Mouse (Mus musculus): ENCODE data around the gene Padi2. TPM values are rescaled to one million over a fixed set of nuclear protein-coding genes. Genes with fewer than 3 reads are reported as not detected.

Gene Padi2
- polyA plus RNA-seq, 1 experiment, result 1.7 TPM

- peak; percentile 80 for DNase-seq (ENCODE audit: low spot score)
Observed at GRCm38 (mm10) chr4:140986711-140987395, 80.7 kb downstream of the Padi2 start, which contains the start of gene Atp13a2. Gene Atp13a2, plus strand, starts transcription at chr4:140986873.

- DNase-seq (ENCODE audit: low spot score), result no peak
Observed at GRCm38 (mm10) chr4:140987476-140987875, 81.3 kb downstream of the Padi2 start.

- DNase-seq (ENCODE audit: low spot score), result no peak
Observed at GRCm38 (mm10) chr4:140988706-140989290, 82.7 kb downstream of the Padi2 start.

- DNase-seq (ENCODE audit: low spot score), result no peak
Observed at GRCm38 (mm10) chr4:140989447-140989846, 83.3 kb downstream of the Padi2 start.

- no peak for DNase-seq (ENCODE audit: low spot score)
Observed at GRCm38 (mm10) chr4:140992215-140992614, 86.1 kb downstream of the Padi2 start.

- no peak for DNase-seq (ENCODE audit: low spot score)
Observed at GRCm38 (mm10) chr4:140993846-140994245, 87.7 kb downstream of the Padi2 start.

GRCm38 (mm10) chr4:140995811-140996210 lies 89.7 kb downstream of the Padi2 start:
- no peak for DNase-seq (ENCODE audit: low spot score)

- DNase-seq (ENCODE audit: low spot score), result no peak
Observed at GRCm38 (mm10) chr4:140996812-140997211, 90.7 kb downstream of the Padi2 start.

Other genes with a start within 250 kb of the Padi2 start
- 30.0 and 30.8 TPM in 2 replicates for gene Arhgef10l, start 240.3 kb upstream of the Padi2 start, polyA plus RNA-seq (2012; rRNA removed)
- gene Rcc2, start 205.8 kb upstream of the Padi2 start, polyA plus RNA-seq (2012; rRNA removed), result 21.6 and 31.5 TPM in 2 replicates
- gene Padi6, start 163.7 kb upstream of the Padi2 start, polyA plus RNA-seq (2012; rRNA removed), result not detected in 2 replicates
- 15.6 and 15.9 TPM in 2 replicates for gene Padi4, start 132.1 kb upstream of the Padi2 start, polyA plus RNA-seq (2012; rRNA removed)
- gene Padi3, start 95.7 kb upstream of the Padi2 start, polyA plus RNA-seq (2012; rRNA removed), result 0.30 and 0.32 TPM in 2 replicates
- 1.0 and 1.2 TPM in 2 replicates for gene Padi1, start 60.6 kb upstream of the Padi2 start, polyA plus RNA-seq (2012; rRNA removed)
- 175 and 188 TPM in 2 replicates for gene Sdhb, start 54.9 kb downstream of the Padi2 start, polyA plus RNA-seq (2012; rRNA removed)
- gene Atp13a2, start 80.5 kb downstream of the Padi2 start, polyA plus RNA-seq (2012; rRNA removed), result 49.5 and 57.3 TPM in 2 replicates
- gene Mfap2, start 104.1 kb downstream of the Padi2 start, polyA plus RNA-seq (2012; rRNA removed), result 37.6 and 37.9 TPM in 2 replicates
- gene Crocc, start 154.2 kb downstream of the Padi2 start, polyA plus RNA-seq (2012; rRNA removed), result 27.0 and 30.8 TPM in 2 replicates
- gene Necap2, start 172.0 kb downstream of the Padi2 start, polyA plus RNA-seq (2012; rRNA removed), result 65.9 and 77.0 TPM in 2 replicates
- not detected in 2 replicates for gene Spata21, start 182.0 kb downstream of the Padi2 start, polyA plus RNA-seq (2012; rRNA removed)
- 32.6 and 44.2 TPM in 2 replicates for gene Szrd1, start 233.4 kb downstream of the Padi2 start, polyA plus RNA-seq (2012; rRNA removed)
- gene Fbxo42, start 241.6 kb downstream of the Padi2 start, polyA plus RNA-seq (2012; rRNA removed), result 12.2 and 13.9 TPM in 2 replicates